Mouse (Mus musculus): ENCODE results near the gene Jchain. TPM values are rescaled to one million over a fixed set of nuclear protein-coding genes. Genes with fewer than 3 reads are reported as not detected.
A peak's percentile ranks its signal among the peaks of the same experiment; 100 is the strongest.
"Not testable (repeated sequence)": the region's sequence is repeated elsewhere in the genome, so short reads cannot be mapped to it uniquely, and the experiment has no call there.

The Jchain gene
- polyA plus RNA-seq, 1 experiment, result 79.5 TPM

DNA sequence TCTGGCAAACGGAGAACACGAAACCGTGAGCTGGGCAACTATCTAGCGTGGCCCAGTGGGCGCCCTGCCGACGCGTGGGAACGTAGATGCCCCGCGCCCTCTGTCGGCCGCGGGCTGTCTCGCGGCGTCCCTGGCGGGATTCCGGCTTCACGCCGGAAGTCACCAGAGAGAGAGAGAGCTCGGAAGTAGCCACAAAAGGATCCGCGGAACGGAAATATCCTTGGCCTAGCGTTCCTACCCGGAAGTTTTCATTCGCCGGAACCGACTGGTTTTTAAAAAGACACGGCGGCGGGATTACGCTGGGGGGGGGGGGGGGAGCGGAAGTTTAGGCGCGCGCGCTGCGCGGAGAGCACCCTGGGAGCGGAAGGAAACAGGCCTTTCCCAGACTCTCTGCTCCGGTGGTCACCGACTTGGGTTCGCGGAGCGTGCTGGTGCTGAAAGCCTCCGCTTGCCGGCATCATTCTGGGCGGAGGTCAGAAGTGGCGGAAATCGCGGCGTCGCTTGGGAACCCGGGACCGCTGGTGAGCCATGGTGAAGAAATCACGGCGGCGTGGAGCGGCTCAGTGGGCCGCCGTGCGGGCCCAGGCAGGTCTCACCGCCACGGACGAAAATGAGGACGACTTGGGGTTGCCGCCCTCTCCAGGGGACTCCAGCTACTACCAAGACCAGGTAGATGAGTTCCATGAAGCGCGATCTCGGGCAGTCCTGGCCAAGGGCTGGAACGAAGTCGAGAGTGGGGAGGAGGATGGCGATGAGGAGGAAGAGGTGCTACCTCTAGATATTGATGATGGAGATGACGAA is 26.6 kb upstream of the Jchain start, which contains the start of gene Utp3:
Gene Utp3, plus strand, starts transcription at position 377 of the 801 bp plus-strand sequence.
- TF ChIP-seq CTCF (IDR thresholded peaks at IDR 0.05; ENCODE audit: borderline replicate concordance, control insufficient read depth, extremely low read depth, insufficient read depth, low read length, poor library complexity) (peak; percentile 97), POLR2A (IDR thresholded peaks at IDR 0.05; ENCODE audit: control insufficient read depth, extremely low read depth, insufficient read depth, low read length, poor library complexity) (peak; percentile 93)
- Histone ChIP-seq H3K27me3 (ENCODE audit: control insufficient read depth, insufficient read depth, low read length) (no peaks in the 10 kb centered on the region), H3K4me1 (replicated peaks; ENCODE audit: control insufficient read depth, insufficient read depth, low read length) (peaks cover 13% of the 10 kb centered on the region), H3K36me3 (ENCODE audit: control insufficient read depth, insufficient read depth, low read length) (no peaks in the 10 kb centered on the region), H3K27ac (ENCODE audit: control insufficient read depth, insufficient read depth, low read length) (peak within 1 kb of the TSS; percentile 95), H3K4me3 (ENCODE audit: control insufficient read depth, insufficient read depth, low read length) (peak within 1 kb of the TSS; percentile 83)
- WGBS, result under 1% methylated on average over 76 of the region's 76 CpGs
- DNase-seq, result peak; percentile 90

DNA sequence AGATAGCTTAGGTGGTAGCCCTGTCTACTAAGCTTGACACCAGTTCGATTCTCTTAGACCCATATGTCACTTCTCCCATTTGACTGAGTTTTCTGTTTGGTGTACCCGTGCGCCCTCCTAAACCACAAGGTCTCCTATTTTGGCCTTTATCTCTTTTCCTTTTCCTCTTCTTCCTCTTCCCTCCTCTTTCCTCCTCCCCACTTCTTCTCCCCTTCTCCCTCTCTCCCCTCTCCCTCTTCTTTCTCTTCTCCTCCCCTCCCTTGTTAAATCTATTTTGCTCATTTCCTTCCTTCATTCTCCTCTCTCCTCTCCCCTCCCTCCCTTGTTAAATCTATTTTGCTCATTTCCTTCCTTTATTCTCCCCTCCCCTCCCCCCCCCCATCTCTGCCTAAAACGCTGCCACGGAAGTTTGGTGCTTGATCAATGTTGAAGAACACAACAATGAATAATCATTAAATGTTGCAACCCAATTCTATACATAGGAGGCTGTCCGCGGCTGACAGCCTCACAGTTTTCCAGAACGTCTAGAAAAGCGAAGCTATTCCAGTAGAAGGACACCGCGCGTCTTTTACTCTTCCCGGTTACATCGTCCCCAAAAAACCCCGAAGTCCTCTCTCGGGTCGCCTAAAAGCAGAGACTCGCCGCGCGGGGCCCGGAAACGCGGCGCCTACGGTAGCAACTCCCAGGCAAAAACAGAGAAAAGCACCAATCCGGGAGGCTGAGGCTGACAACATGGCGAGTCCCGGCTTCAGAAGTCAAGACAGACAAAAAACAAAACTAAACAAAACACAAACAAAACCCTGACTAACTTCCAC is 25.8 kb upstream of the Jchain start:
- Histone ChIP-seq H3K27me3 (ENCODE audit: control insufficient read depth, insufficient read depth, low read length) (no peaks in the 10 kb centered on the region), H3K4me1 (replicated peaks; ENCODE audit: control insufficient read depth, insufficient read depth, low read length) (peaks cover 13% of the 10 kb centered on the region), H3K4me3 (ENCODE audit: control insufficient read depth, insufficient read depth, low read length) (peak overlapping the region; percentile 53), H3K36me3 (ENCODE audit: control insufficient read depth, insufficient read depth, low read length) (no peaks in the 10 kb centered on the region), H3K27ac (ENCODE audit: control insufficient read depth, insufficient read depth, low read length) (peak overlapping the region; percentile 95)
- under 1% methylated on average over 29 of the region's 29 CpGs for WGBS
- DNase-seq, result no peak
- TF ChIP-seq CTCF (IDR thresholded peaks at IDR 0.05; ENCODE audit: borderline replicate concordance, control insufficient read depth, extremely low read depth, insufficient read depth, low read length, poor library complexity), result no peak

DNA sequence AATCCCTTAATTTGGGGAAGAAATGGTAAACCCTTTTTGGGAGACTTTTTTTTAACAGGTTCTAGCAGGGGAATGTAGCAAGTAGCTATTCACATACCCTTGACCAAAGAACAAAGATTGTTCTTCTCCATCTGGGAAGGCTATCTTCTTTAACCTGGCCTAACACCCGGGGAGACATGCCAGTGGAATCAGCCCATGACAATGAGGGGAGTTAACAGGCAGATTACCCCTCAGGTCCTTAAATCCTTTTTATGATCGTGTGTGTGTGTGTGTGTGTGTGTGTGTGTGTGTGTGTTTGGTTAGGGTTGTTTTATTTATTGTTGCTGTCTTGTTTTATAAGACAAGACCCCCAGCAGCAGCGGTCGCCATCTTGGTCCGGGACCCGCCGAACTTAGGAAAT is 17.8 kb upstream of the Jchain start:
- no peak for DNase-seq
- WGBS, result 92% methylated on average over 7 of the region's 7 CpGs
- Histone ChIP-seq H3K4me3 (ENCODE audit: control insufficient read depth, insufficient read depth, low read length) (no peak overlapping the region), H3K4me1 (replicated peaks; ENCODE audit: control insufficient read depth, insufficient read depth, low read length) (no peaks in the 10 kb centered on the region), H3K27ac (ENCODE audit: control insufficient read depth, insufficient read depth, low read length) (no peak overlapping the region), H3K36me3 (ENCODE audit: control insufficient read depth, insufficient read depth, low read length) (no peaks in the 10 kb centered on the region), H3K27me3 (ENCODE audit: control insufficient read depth, insufficient read depth, low read length) (no peaks in the 10 kb centered on the region)
- TF ChIP-seq CTCF (IDR thresholded peaks at IDR 0.05; ENCODE audit: borderline replicate concordance, control insufficient read depth, extremely low read depth, insufficient read depth, low read length, poor library complexity), result no peak
- TF ChIP-seq POLR2A (IDR thresholded peaks at IDR 0.05; ENCODE audit: control insufficient read depth, extremely low read depth, insufficient read depth, low read length, poor library complexity), result no peak

DNA sequence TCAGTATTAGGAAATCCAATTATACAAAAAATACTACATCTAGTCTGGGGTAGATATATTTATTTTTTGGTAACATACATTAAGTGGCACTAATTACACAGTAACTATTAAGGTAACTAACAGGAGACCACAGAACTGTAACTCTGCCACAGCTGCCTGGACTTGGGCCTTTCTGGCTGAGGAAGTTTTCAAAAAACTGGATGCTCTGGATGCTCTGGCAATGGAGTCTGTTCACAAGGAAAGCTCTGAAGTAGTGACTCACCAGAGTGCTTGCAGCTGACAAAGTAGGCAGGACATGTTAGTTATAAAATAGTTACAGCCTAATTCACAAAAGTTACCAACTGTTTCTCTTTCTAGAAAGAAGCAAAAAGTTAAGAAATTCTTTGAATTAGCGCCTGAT is 16.7 kb upstream of the Jchain start:
- H3K36me3 ChIP-seq (ENCODE audit: control insufficient read depth, insufficient read depth, low read length); DNase-seq; H3K4me3 ChIP-seq (ENCODE audit: control insufficient read depth, insufficient read depth, low read length); H3K27me3 ChIP-seq (ENCODE audit: control insufficient read depth, insufficient read depth, low read length); H3K4me1 ChIP-seq (replicated peaks; ENCODE audit: control insufficient read depth, insufficient read depth, low read length); H3K27ac ChIP-seq (ENCODE audit: control insufficient read depth, insufficient read depth, low read length): not testable (repeated sequence)
- 98% methylated on average over 1 of the region's 1 CpGs for WGBS

DNA sequence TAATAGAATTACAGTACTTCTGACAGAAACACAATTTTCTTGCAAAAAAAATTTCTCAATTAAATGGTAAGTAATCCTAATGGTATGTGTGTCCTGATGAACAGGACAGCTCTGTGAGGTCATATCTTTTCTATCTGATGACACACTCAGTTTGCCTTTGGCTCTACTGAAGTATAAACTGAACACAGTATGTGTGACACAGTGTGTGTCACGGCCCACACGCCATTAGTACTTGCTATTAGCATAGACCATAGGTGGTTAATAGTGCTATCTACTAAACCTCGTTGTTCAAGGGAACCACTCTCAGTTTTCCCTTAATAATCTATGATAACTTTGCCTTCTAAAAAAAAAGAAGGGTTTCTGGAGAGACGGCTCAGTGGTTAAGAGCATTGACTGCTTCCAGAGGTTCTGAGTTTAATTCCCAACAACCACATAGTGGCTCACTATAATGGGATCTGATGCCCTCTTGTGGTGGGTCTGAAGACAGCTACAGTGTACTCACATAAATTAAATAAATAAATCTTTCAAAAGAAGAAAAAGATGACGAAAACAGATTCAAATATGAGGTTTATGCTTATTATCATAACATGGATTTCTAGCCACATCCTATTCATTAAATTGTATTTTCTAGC is 15.1 kb upstream of the Jchain start:
- DNase-seq, result peak; percentile 60
- H3K4me3 ChIP-seq (ENCODE audit: control insufficient read depth, insufficient read depth, low read length), result no peak overlapping the region
- TF ChIP-seq CTCF (IDR thresholded peaks at IDR 0.05; ENCODE audit: borderline replicate concordance, control insufficient read depth, extremely low read depth, insufficient read depth, low read length, poor library complexity) (no peak), POLR2A (IDR thresholded peaks at IDR 0.05; ENCODE audit: control insufficient read depth, extremely low read depth, insufficient read depth, low read length, poor library complexity) (no peak)
- H3K4me1 ChIP-seq (replicated peaks; ENCODE audit: control insufficient read depth, insufficient read depth, low read length), result no peaks in the 10 kb centered on the region
- H3K27me3 ChIP-seq (ENCODE audit: control insufficient read depth, insufficient read depth, low read length), result no peaks in the 10 kb centered on the region
- H3K27ac ChIP-seq (ENCODE audit: control insufficient read depth, insufficient read depth, low read length), result no peak overlapping the region
- 54% methylated on average over 5 of the region's 5 CpGs for WGBS
- no peaks in the 10 kb centered on the region for H3K36me3 ChIP-seq (ENCODE audit: control insufficient read depth, insufficient read depth, low read length)

DNA sequence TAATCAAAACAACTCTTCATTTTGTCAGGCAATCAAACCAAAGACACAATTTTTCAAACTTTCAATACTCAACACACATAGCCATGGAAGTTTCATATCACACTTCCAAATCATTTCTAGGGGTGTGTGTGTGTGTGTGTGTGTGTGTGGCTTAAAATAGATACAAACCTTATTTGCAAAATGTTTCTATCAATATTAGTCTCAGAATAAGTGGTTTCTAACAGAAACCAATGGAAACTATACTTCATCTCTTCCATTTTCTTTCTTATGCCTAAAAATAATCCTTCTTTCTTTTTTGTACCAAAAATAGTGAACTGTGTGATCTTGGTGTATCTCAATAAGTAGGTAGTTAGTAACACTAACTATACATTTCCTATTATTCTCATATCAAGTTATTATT is 13.2 kb upstream of the Jchain start:
- H3K27ac ChIP-seq (ENCODE audit: control insufficient read depth, insufficient read depth, low read length), result no peak overlapping the region
- no peak for DNase-seq
- H3K36me3 ChIP-seq (ENCODE audit: control insufficient read depth, insufficient read depth, low read length), result no peaks in the 10 kb centered on the region
- H3K4me1 ChIP-seq (replicated peaks; ENCODE audit: control insufficient read depth, insufficient read depth, low read length), result peaks cover 7% of the 10 kb centered on the region
- no peak overlapping the region for H3K4me3 ChIP-seq (ENCODE audit: control insufficient read depth, insufficient read depth, low read length)
- no peak for TF ChIP-seq CTCF (IDR thresholded peaks at IDR 0.05; ENCODE audit: borderline replicate concordance, control insufficient read depth, extremely low read depth, insufficient read depth, low read length, poor library complexity)
- TF ChIP-seq POLR2A (IDR thresholded peaks at IDR 0.05; ENCODE audit: control insufficient read depth, extremely low read depth, insufficient read depth, low read length, poor library complexity), result no peak
- no peaks in the 10 kb centered on the region for H3K27me3 ChIP-seq (ENCODE audit: control insufficient read depth, insufficient read depth, low read length)

All from thymus, adult 2 months (tissue).